Mouse (Mus musculus) G1E-ER4 (cell line): ENCODE results near the gene Gm2075. TPM values are rescaled to one million over a fixed set of nuclear protein-coding genes. Genes with fewer than 3 reads are reported as not detected.
"Not testable (repeated sequence)": the region's sequence is repeated elsewhere in the genome, so short reads cannot be mapped to it uniquely, and the experiment has no call there.

Source experiments
- GATA1 ChIP-seq: IDR thresholded peaks from one replicate; pipeline ENCODE4 v1.8.0; 2012; ENCODE audit warnings: low read length, inconsistent platforms
- polyA plus RNA-seq: library from polyadenylated mRNA; stranded (reverse); fragments of >175 nt; gene quantifications from 2 replicates; pipeline ENCODE4 v1.2.3, GENCODE M21; 2012

Gm2075 gene
- not detected in 2 replicates for polyA plus RNA-seq

- not testable (repeated sequence) for TF ChIP-seq GATA1
Observed at GRCm38 (mm10) chr12:88011548-88011947, at the start of gene Gm2075. TSS of gene Gm2075 (plus strand) at chr12:88011848.

GRCm38 (mm10) chr12:88018671-88019070, 7.0 kb downstream of the Gm2075 start, which contains the start of gene Gm6803:
TSS of gene Gm6803 (minus strand) at chr12:88018771.
- TF ChIP-seq GATA1 = not testable (repeated sequence)

GRCm38 (mm10) chr12:88026704-88027103, 15.1 kb downstream of the Gm2075 start, which contains the start of gene Gm2056:
TSS of gene Gm2056 (plus strand) at chr12:88027004.
- TF ChIP-seq GATA1 = not testable (repeated sequence)

Other genes starting within 250 kb of the Gm2075 start
- not detected in 2 replicates for gene Gm21319, start 236.1 kb upstream of the Gm2075 start, polyA plus RNA-seq
- not detected in 2 replicates for gene Gm21936, start 216.3 kb upstream of the Gm2075 start, polyA plus RNA-seq
- not detected in 2 replicates for gene BB287469, start 195.3 kb upstream of the Gm2075 start, polyA plus RNA-seq
- gene Gm2001, start 169.5 kb upstream of the Gm2075 start, polyA plus RNA-seq = not detected in 2 replicates
- not detected in 2 replicates for gene Gm2016, start 137.8 kb upstream of the Gm2075 start, polyA plus RNA-seq
- not detected in 2 replicates for gene Gm2022, start 116.5 kb upstream of the Gm2075 start, polyA plus RNA-seq
- gene Gm2035, start 92.0 kb upstream of the Gm2075 start, polyA plus RNA-seq = not detected in 2 replicates
- gene Gm2042, start 57.8 kb upstream of the Gm2075 start, polyA plus RNA-seq = not detected in 2 replicates
- not detected in 2 replicates for gene Gm6803, start 6.9 kb downstream of the Gm2075 start, polyA plus RNA-seq
- not detected in 2 replicates for gene Gm2056, start 15.2 kb downstream of the Gm2075 start, polyA plus RNA-seq
- gene Gm16368, start 71.8 kb downstream of the Gm2075 start, polyA plus RNA-seq = not detected in 2 replicates
- not detected in 2 replicates for gene Gm10436, start 170.3 kb downstream of the Gm2075 start, polyA plus RNA-seq
- not detected in 2 replicates for gene Gm8332, start 238.3 kb downstream of the Gm2075 start, polyA plus RNA-seq